Mouse (Mus musculus) R1 (cell line): Measurements from ENCODE around the gene Gm10486.
"Not testable (repeated sequence)": the region's sequence is repeated elsewhere in the genome, so short reads cannot be mapped to it uniquely, and the experiment has no call there.

ENCODE experiments used
- DNase-seq: peaks from one replicate; pipeline ENCODE4 v3.0.0-alpha.2; 2018; ENCODE audit warnings: low read depth, low spot score

Gene Gm10486

GRCm38 (mm10) chrX:35067084-35067483 lies at the start of gene Gm10486:
Gene Gm10486 (plus strand): TSS chrX:35067384.
- DNase-seq, result not testable (repeated sequence)
